Mouse (Mus musculus) testis, postnatal 14 days (tissue): ENCODE measurements at regions not wholly inside any gene's neighbourhood (a gene's known extent, or its start where the extent isn't known, plus 50 kb on each side); places are given as distances from the start of the nearest gene placed in this dataset.

ENCODE experiments used
- DNase-seq: peaks from one replicate; pipeline ENCODE4 v3.0.0; 2021; ENCODE audit warnings: low spot score

GRCm38 (mm10) chr16:5537286-5538204 lies 281.8 kb upstream of the Eef2kmt start:
- no peak for DNase-seq

- DNase-seq, result no peak
These were observed 280.8 kb upstream of the Eef2kmt start for GRCm38 (mm10) chr16:5536515-5536972.

- no peak for DNase-seq
These were observed 279.6 kb upstream of the Eef2kmt start for GRCm38 (mm10) chr16:5535414-5535813.

GRCm38 (mm10) chr16:5534862-5535261 lies 279.1 kb upstream of the Eef2kmt start:
- DNase-seq, result no peak

GRCm38 (mm10) chr16:5534385-5534784 lies 278.6 kb upstream of the Eef2kmt start:
- DNase-seq, result no peak

GRCm38 (mm10) chr16:5532281-5532680 lies 276.5 kb upstream of the Eef2kmt start:
- no peak for DNase-seq

- no peak for DNase-seq
These were observed 274.0 kb upstream of the Eef2kmt start for GRCm38 (mm10) chr16:5529823-5530222.

GRCm38 (mm10) chr16:5527936-5528335 lies 272.2 kb upstream of the Eef2kmt start:
- no peak for DNase-seq

GRCm38 (mm10) chr16:5524375-5524774 lies 268.6 kb upstream of the Eef2kmt start:
- no peak for DNase-seq

- DNase-seq, result no peak
These were observed 267.7 kb upstream of the Eef2kmt start for GRCm38 (mm10) chr16:5523402-5524021.

- DNase-seq, result no peak
These were observed 262.0 kb upstream of the Eef2kmt start for GRCm38 (mm10) chr16:5517746-5518145.

GRCm38 (mm10) chr16:5515867-5516266 lies 260.1 kb upstream of the Eef2kmt start:
- DNase-seq, result no peak

- no peak for DNase-seq
These were observed 251.5 kb upstream of the Eef2kmt start for GRCm38 (mm10) chr16:5507261-5507660.

GRCm38 (mm10) chr16:5501961-5502360 lies 246.2 kb upstream of the Eef2kmt start:
- DNase-seq, result no peak

GRCm38 (mm10) chr16:5496051-5496685 lies 240.4 kb upstream of the Eef2kmt start:
- DNase-seq, result no peak

GRCm38 (mm10) chr16:5493352-5493751 lies 237.6 kb upstream of the Eef2kmt start:
- DNase-seq, result no peak

- DNase-seq, result no peak
These were observed 231.5 kb upstream of the Eef2kmt start for GRCm38 (mm10) chr16:5487259-5487658.

GRCm38 (mm10) chr16:5483337-5483736 lies 227.6 kb upstream of the Eef2kmt start:
- DNase-seq, result no peak

- DNase-seq, result no peak
These were observed 224.4 kb upstream of the Eef2kmt start for GRCm38 (mm10) chr16:5480148-5480547.

- no peak for DNase-seq
These were observed 223.2 kb upstream of the Eef2kmt start for GRCm38 (mm10) chr16:5478970-5479369.

- DNase-seq, result peak; percentile 56
These were observed 215.5 kb upstream of the Eef2kmt start for GRCm38 (mm10) chr16:5471321-5471720.

- DNase-seq, result no peak
These were observed 211.8 kb upstream of the Eef2kmt start for GRCm38 (mm10) chr16:5467587-5467986.

GRCm38 (mm10) chr16:5466760-5467159 lies 211.0 kb upstream of the Eef2kmt start:
- DNase-seq, result no peak
